Mouse (Mus musculus): ENCODE measurements around the gene Polrmt. TPM values are rescaled to one million over a fixed set of nuclear protein-coding genes. Genes with fewer than 3 reads are reported as not detected.
A peak's percentile ranks its signal among the peaks of the same experiment; 100 is the strongest.

Polrmt gene
- polyA plus RNA-seq, 1 experiment from 2014 or later, result 11.7 TPM

GRCm38 (mm10) chr10:79716254-79716987 lies 30.0 kb downstream of the Polrmt start, which contains the start of gene Hcn2:
Gene Hcn2, plus strand, starts transcription at chr10:79716634.
- H3K27ac ChIP-seq, result no peak within 1 kb of the TSS
- no peak within 1 kb of the TSS for H3K4me3 ChIP-seq (ENCODE audit: inconsistent target)
- H3K36me3 ChIP-seq (ENCODE audit: inconsistent target), result 0 out of 2 replicates have a peak, but pooled peaks cover 6% of the 10 kb centered on the region
- WGBS (ENCODE audit: missing documents), result 2% methylated on average over 77 of the region's 91 CpGs
- no peaks in the 10 kb centered on the region for H3K79me2 ChIP-seq (ENCODE audit: inconsistent target)

GRCm38 (mm10) chr10:79714996-79715395 lies 31.4 kb downstream of the Polrmt start:
- Histone ChIP-seq H3K36me3 (ENCODE audit: inconsistent target) (peaks cover 20% of the 10 kb centered on the region; the same call in 1 of the 2 replicates), H3K4me3 (ENCODE audit: inconsistent target) (no peak overlapping the region), H3K79me2 (ENCODE audit: inconsistent target) (no peaks in the 10 kb centered on the region), H3K27ac (no peak overlapping the region)
- 74% methylated on average over 4 of the region's 4 CpGs for WGBS (ENCODE audit: missing documents)

- 45% methylated on average over 1 of the region's 1 CpGs for WGBS (ENCODE audit: missing documents)
- H3K4me3 ChIP-seq (ENCODE audit: inconsistent target), result no peak overlapping the region
- H3K36me3 ChIP-seq (ENCODE audit: inconsistent target), result peaks cover 31% of the 10 kb centered on the region; the same call in 1 of the 2 replicates
- H3K27ac ChIP-seq, result no peak overlapping the region
- H3K79me2 ChIP-seq (ENCODE audit: inconsistent target), result peaks cover 15% of the 10 kb centered on the region
These were observed 33.2 kb downstream of the Polrmt start for GRCm38 (mm10) chr10:79713163-79713562.

GRCm38 (mm10) chr10:79712499-79713126 lies 33.8 kb downstream of the Polrmt start:
- Histone ChIP-seq H3K4me3 (ENCODE audit: inconsistent target) (no peak overlapping the region), H3K36me3 (ENCODE audit: inconsistent target) (peaks cover 31% of the 10 kb centered on the region; the same call in 1 of the 2 replicates), H3K27ac (no peak overlapping the region), H3K79me2 (ENCODE audit: inconsistent target) (peaks cover 20% of the 10 kb centered on the region)
- WGBS (ENCODE audit: missing documents), result 32% methylated on average over 4 of the region's 6 CpGs

GRCm38 (mm10) chr10:79712029-79712428 lies 34.4 kb downstream of the Polrmt start:
- no peak overlapping the region for H3K4me3 ChIP-seq (ENCODE audit: inconsistent target)
- H3K27ac ChIP-seq, result no peak overlapping the region
- peaks cover 26% of the 10 kb centered on the region for H3K79me2 ChIP-seq (ENCODE audit: inconsistent target)
- WGBS (ENCODE audit: missing documents), result 100% methylated on average over 1 of the region's 1 CpGs
- peaks cover 31% of the 10 kb centered on the region; the same call in 1 of the 2 replicates for H3K36me3 ChIP-seq (ENCODE audit: inconsistent target)

GRCm38 (mm10) chr10:79709307-79709706 lies 37.1 kb downstream of the Polrmt start:
- H3K27ac ChIP-seq, result no peak overlapping the region
- WGBS (ENCODE audit: missing documents), result 94% methylated on average over 7 of the region's 7 CpGs
- peaks cover 31% of the 10 kb centered on the region; the same call in 1 of the 2 replicates for H3K36me3 ChIP-seq (ENCODE audit: inconsistent target)
- no peak overlapping the region for H3K4me3 ChIP-seq (ENCODE audit: inconsistent target)
- peaks cover 52% of the 10 kb centered on the region for H3K79me2 ChIP-seq (ENCODE audit: inconsistent target)

GRCm38 (mm10) chr10:79708668-79709067 lies 37.7 kb downstream of the Polrmt start:
- no peak overlapping the region for H3K4me3 ChIP-seq (ENCODE audit: inconsistent target)
- no peak overlapping the region for H3K27ac ChIP-seq
- 94% methylated on average over 19 of the region's 21 CpGs for WGBS (ENCODE audit: missing documents)
- peaks cover 52% of the 10 kb centered on the region for H3K79me2 ChIP-seq (ENCODE audit: inconsistent target)
- H3K36me3 ChIP-seq (ENCODE audit: inconsistent target), result peaks cover 31% of the 10 kb centered on the region; the same call in 1 of the 2 replicates

GRCm38 (mm10) chr10:79707759-79708158 lies 38.6 kb downstream of the Polrmt start:
- no peak overlapping the region for H3K4me3 ChIP-seq (ENCODE audit: inconsistent target)
- H3K27ac ChIP-seq, result no peak overlapping the region
- WGBS (ENCODE audit: missing documents), result 83% methylated on average over 4 of the region's 4 CpGs

GRCm38 (mm10) chr10:79707162-79707561 lies 39.2 kb downstream of the Polrmt start:
- Histone ChIP-seq H3K36me3 (ENCODE audit: inconsistent target) (peaks cover 31% of the 10 kb centered on the region; the same call in 1 of the 2 replicates), H3K27ac (no peak overlapping the region)
- 100% methylated on average over 1 of the region's 1 CpGs for WGBS (ENCODE audit: missing documents)

More at GRCm38 (mm10) chr10:79707759-79708158, 38.6 kb downstream of the Polrmt start:
- Histone ChIP-seq H3K36me3 (ENCODE audit: inconsistent target) (peaks cover 31% of the 10 kb centered on the region; the same call in 1 of the 2 replicates), H3K79me2 (ENCODE audit: inconsistent target) (peaks cover 52% of the 10 kb centered on the region)

GRCm38 (mm10) chr10:79706406-79707094 lies 39.8 kb downstream of the Polrmt start:
- WGBS (ENCODE audit: missing documents), result 93% methylated on average over 5 of the region's 5 CpGs
- Histone ChIP-seq H3K27ac (no peak overlapping the region), H3K4me3 (ENCODE audit: inconsistent target) (no peak overlapping the region), H3K36me3 (ENCODE audit: inconsistent target) (peaks cover 26% of the 10 kb centered on the region; the same call in 1 of the 2 replicates), H3K79me2 (ENCODE audit: inconsistent target) (peaks cover 52% of the 10 kb centered on the region)

More at GRCm38 (mm10) chr10:79707162-79707561, 39.2 kb downstream of the Polrmt start:
- Histone ChIP-seq H3K4me3 (ENCODE audit: inconsistent target) (no peak overlapping the region), H3K79me2 (ENCODE audit: inconsistent target) (peaks cover 52% of the 10 kb centered on the region)

GRCm38 (mm10) chr10:79705951-79706350 lies 40.4 kb downstream of the Polrmt start:
- no peak overlapping the region for H3K27ac ChIP-seq
- H3K79me2 ChIP-seq (ENCODE audit: inconsistent target), result peaks cover 52% of the 10 kb centered on the region
- H3K36me3 ChIP-seq (ENCODE audit: inconsistent target), result peaks cover 20% of the 10 kb centered on the region; the same call in 1 of the 2 replicates
- 94% methylated on average over 4 of the region's 5 CpGs for WGBS (ENCODE audit: missing documents)
- no peak overlapping the region for H3K4me3 ChIP-seq (ENCODE audit: inconsistent target)

- peak overlapping the region; percentile 70 for H3K27ac ChIP-seq
- 14% methylated on average over 10 of the region's 10 CpGs for WGBS (ENCODE audit: missing documents)
- H3K4me3 ChIP-seq (ENCODE audit: inconsistent target), result peak overlapping the region; percentile 90
- peaks cover 10% of the 10 kb centered on the region; the same call in 1 of the 2 replicates for H3K36me3 ChIP-seq (ENCODE audit: inconsistent target)
- H3K79me2 ChIP-seq (ENCODE audit: inconsistent target), result peaks cover 52% of the 10 kb centered on the region
These were observed 41.4 kb downstream of the Polrmt start for GRCm38 (mm10) chr10:79704970-79705360.

- peak within 1 kb of the TSS; percentile 70 for H3K27ac ChIP-seq
- H3K79me2 ChIP-seq (ENCODE audit: inconsistent target), result peaks cover 49% of the 10 kb centered on the region
- peak within 1 kb of the TSS; percentile 90 for H3K4me3 ChIP-seq (ENCODE audit: inconsistent target)
- H3K36me3 ChIP-seq (ENCODE audit: inconsistent target), result peaks cover 5% of the 10 kb centered on the region; the same call in 1 of the 2 replicates
- under 1% methylated on average over 45 of the region's 65 CpGs for WGBS (ENCODE audit: missing documents)
These were observed 42.1 kb downstream of the Polrmt start, which contains the start of gene Bsg for GRCm38 (mm10) chr10:79704065-79704969. Gene Bsg, plus strand, starts transcription at chr10:79704491.

Data from macrophage (primary cell).